Mouse (Mus musculus) kidney, embryonic 15.5 days (tissue): ENCODE measurements at regions not wholly inside any gene's neighbourhood (a gene's known extent, or its start where the extent isn't known, plus 50 kb on each side); places are given as distances from the start of the nearest gene placed in this dataset.

Experiments
- ATAC-seq: fragments of 200-750 bp; cut with Nextera tagmentation; replicated peaks from 2 replicates; pipeline ENCODE4 v1.8.0; 2017; ENCODE audit warnings: moderate TSS enrichment; ENCODE audit not compliant: low FRiP score
- H3K27ac ChIP-seq: fragments of 300-500 bp; sonication (generic); 2 replicates; pipeline ENCODE4 v1.5.1; 2015; ENCODE audit warnings: mild to moderate bottlenecking, inconsistent platforms
- H3K27me3 ChIP-seq: fragments of 300-500 bp; sonication (generic); 2 replicates; pipeline ENCODE4 v1.6.1; 2015; ENCODE audit warnings: inconsistent platforms
- H3K36me3 ChIP-seq: fragments of 300-500 bp; sonication (generic); 2 replicates; pipeline ENCODE4 v1.6.1; 2015; ENCODE audit warnings: inconsistent platforms
- H3K4me1 ChIP-seq: fragments of 300-500 bp; sonication (generic); 2 replicates; pipeline ENCODE4 v1.6.1; 2015; ENCODE audit warnings: inconsistent platforms
- H3K4me2 ChIP-seq: fragments of 300-500 bp; sonication (generic); 2 replicates; pipeline ENCODE4 v1.6.1; 2015; ENCODE audit warnings: moderate library complexity, mild to moderate bottlenecking, inconsistent platforms
- H3K4me3 ChIP-seq: fragments of 300-500 bp; sonication (generic); replicated peaks from 2 replicates; pipeline ENCODE4 v1.5.1; 2015; ENCODE audit warnings: mild to moderate bottlenecking, inconsistent platforms
- H3K9ac ChIP-seq: fragments of 300-500 bp; sonication (generic); 2 replicates; pipeline ENCODE4 v1.6.1; 2015; ENCODE audit warnings: mild to moderate bottlenecking, inconsistent platforms
- H3K9me3 ChIP-seq: fragments of 300-500 bp; sonication (generic); replicated peaks from 2 replicates; pipeline ENCODE4 v1.6.1; 2016; ENCODE audit warnings: inconsistent platforms
- WGBS: fragments of 180-500 bp; shearing (Covaris S2); methylation state at CpG from one replicate; pipeline ENCODE4 v1.1.7; 2015; ENCODE audit warnings: mixed read lengths; 5-methylcytosine and 5-hydroxymethylcytosine counted together

DNA sequence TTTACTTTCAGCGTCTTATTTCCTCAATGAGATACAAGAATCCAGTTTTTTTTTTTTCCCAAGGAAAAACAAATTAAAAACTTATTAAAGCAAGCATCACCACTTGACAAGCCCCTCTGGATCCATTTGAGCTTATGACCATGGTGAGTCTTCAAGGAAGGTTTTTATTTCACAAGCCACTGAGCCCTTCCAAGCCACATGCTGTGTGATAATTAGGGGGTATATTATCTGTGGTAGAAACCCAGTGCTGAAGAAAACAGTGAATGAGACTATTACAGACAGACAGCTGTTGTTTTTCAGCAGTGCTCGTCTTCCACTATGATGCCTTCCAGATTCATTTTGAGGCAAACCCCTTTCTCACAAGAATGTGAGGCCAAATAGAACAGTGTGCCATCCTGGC is 573.6 kb downstream of the Cntn6 start:
- no peaks in the 10 kb centered on the region for H3K27me3 ChIP-seq
- no peaks in the 10 kb centered on the region for H3K4me1 ChIP-seq
- H3K4me2 ChIP-seq = no peak overlapping the region
- no peak overlapping the region for H3K9ac ChIP-seq
- H3K9me3 ChIP-seq = no peaks in the 10 kb centered on the region
- H3K27ac ChIP-seq = no peak overlapping the region
- H3K4me3 ChIP-seq = no peak overlapping the region
- ATAC-seq = no peak
- H3K36me3 ChIP-seq = no peaks in the 10 kb centered on the region
- 68% methylated on average over 2 of the region's 2 CpGs for WGBS

GRCm38 (mm10) chr6:105090882-105091281 is 586.6 kb upstream of the Cntn4 start:
- H3K4me1 ChIP-seq = no peaks in the 10 kb centered on the region
- H3K4me3 ChIP-seq = no peak overlapping the region
- WGBS = 6% methylated on average over 1 of the region's 1 CpGs
- no peaks in the 10 kb centered on the region for H3K36me3 ChIP-seq
- H3K4me2 ChIP-seq = no peak overlapping the region
- H3K9ac ChIP-seq = no peak overlapping the region
- no peak for ATAC-seq
- no peak overlapping the region for H3K27ac ChIP-seq
- no peaks in the 10 kb centered on the region for H3K27me3 ChIP-seq
- no peaks in the 10 kb centered on the region for H3K9me3 ChIP-seq
